Mouse (Mus musculus): ENCODE measurements around the gene Lrtm2. TPM values are rescaled to one million over a fixed set of nuclear protein-coding genes. Genes with fewer than 3 reads are reported as not detected.

Lrtm2 gene
- polyA plus RNA-seq, 1 experiment from 2014 or later: 6.5 TPM

- peak overlapping the region; percentile 63 for H3K9ac ChIP-seq (replicated peaks; ENCODE audit: low read length)
- H3K36me3 ChIP-seq (ENCODE audit: control insufficient read depth, insufficient read depth, low read length): no peaks in the 10 kb centered on the region
- peak overlapping the region; percentile 61 for H3K27ac ChIP-seq (replicated peaks; ENCODE audit: low read depth, low read length)
- H3K4me1 ChIP-seq (ENCODE audit: control insufficient read depth, insufficient read depth, low read length): peaks cover 23% of the 10 kb centered on the region
- H3K4me2 ChIP-seq (ENCODE audit: low read length): peak overlapping the region; percentile 76
- WGBS: 1% methylated on average over 8 of the region's 8 CpGs
- H3K9me3 ChIP-seq (ENCODE audit: control insufficient read depth, low read length): no peaks in the 10 kb centered on the region
- peak overlapping the region; percentile 52 for H3K4me3 ChIP-seq (replicated peaks; ENCODE audit: low read depth, low read length)
- no peaks in the 10 kb centered on the region for H3K27me3 ChIP-seq (ENCODE audit: control insufficient read depth, insufficient read depth, low read length)
- DNase-seq: peak; percentile 88
- peak; percentile 65 for ATAC-seq (ENCODE audit: low FRiP score, low TSS enrichment)
These were observed 1.3 kb downstream of the Lrtm2 start for GRCm38 (mm10) chr6:119329215-119329714.

- Histone ChIP-seq H3K9ac (replicated peaks; ENCODE audit: low read length) (peak overlapping the region; percentile 63), H3K36me3 (ENCODE audit: control insufficient read depth, insufficient read depth, low read length) (no peaks in the 10 kb centered on the region), H3K27ac (replicated peaks; ENCODE audit: low read depth, low read length) (peak overlapping the region; percentile 61), H3K4me1 (ENCODE audit: control insufficient read depth, insufficient read depth, low read length) (peaks cover 23% of the 10 kb centered on the region), H3K4me3 (replicated peaks; ENCODE audit: low read depth, low read length) (peak overlapping the region; percentile 52), H3K9me3 (ENCODE audit: control insufficient read depth, low read length) (no peaks in the 10 kb centered on the region), H3K27me3 (ENCODE audit: control insufficient read depth, insufficient read depth, low read length) (no peaks in the 10 kb centered on the region), H3K4me2 (ENCODE audit: low read length) (peak overlapping the region; percentile 76)
- ATAC-seq (ENCODE audit: low FRiP score, low TSS enrichment) (peak; percentile 6; the same call in 1 of the 2 replicates), DNase-seq (peak; percentile 50)
- WGBS: 10% methylated on average over 11 of the region's 11 CpGs
These were observed 1.9 kb downstream of the Lrtm2 start for GRCm38 (mm10) chr6:119328521-119329115.

GRCm38 (mm10) chr6:119326541-119326940, 4.0 kb downstream of the Lrtm2 start:
- Histone ChIP-seq H3K27me3 (ENCODE audit: control insufficient read depth, insufficient read depth, low read length) (no peaks in the 10 kb centered on the region), H3K36me3 (ENCODE audit: control insufficient read depth, insufficient read depth, low read length) (no peaks in the 10 kb centered on the region), H3K9me3 (ENCODE audit: control insufficient read depth, low read length) (no peaks in the 10 kb centered on the region), H3K9ac (replicated peaks; ENCODE audit: low read length) (no peak overlapping the region), H3K27ac (replicated peaks; ENCODE audit: low read depth, low read length) (no peak overlapping the region), H3K4me1 (ENCODE audit: control insufficient read depth, insufficient read depth, low read length) (peaks cover 23% of the 10 kb centered on the region), H3K4me2 (ENCODE audit: low read length) (no peak overlapping the region), H3K4me3 (replicated peaks; ENCODE audit: low read depth, low read length) (no peak overlapping the region)
- DNase-seq (no peak), ATAC-seq (ENCODE audit: low FRiP score, low TSS enrichment) (no peak)
- 45% methylated on average over 7 of the region's 7 CpGs for WGBS

GRCm38 (mm10) chr6:119325978-119326377, 4.6 kb downstream of the Lrtm2 start:
- no peak overlapping the region for H3K4me3 ChIP-seq (replicated peaks; ENCODE audit: low read depth, low read length)
- H3K36me3 ChIP-seq (ENCODE audit: control insufficient read depth, insufficient read depth, low read length): no peaks in the 10 kb centered on the region
- H3K27ac ChIP-seq (replicated peaks; ENCODE audit: low read depth, low read length): no peak overlapping the region
- no peaks in the 10 kb centered on the region for H3K9me3 ChIP-seq (ENCODE audit: control insufficient read depth, low read length)
- WGBS: 87% methylated on average over 6 of the region's 6 CpGs
- H3K27me3 ChIP-seq (ENCODE audit: control insufficient read depth, insufficient read depth, low read length): no peaks in the 10 kb centered on the region
- no peak overlapping the region for H3K9ac ChIP-seq (replicated peaks; ENCODE audit: low read length)
- ATAC-seq (ENCODE audit: low FRiP score, low TSS enrichment): no peak
- H3K4me1 ChIP-seq (ENCODE audit: control insufficient read depth, insufficient read depth, low read length): peaks cover 22% of the 10 kb centered on the region
- H3K4me2 ChIP-seq (ENCODE audit: low read length): no peak overlapping the region
- DNase-seq: no peak

- H3K9me3 ChIP-seq (ENCODE audit: control insufficient read depth, low read length): no peaks in the 10 kb centered on the region
- H3K27me3 ChIP-seq (ENCODE audit: control insufficient read depth, insufficient read depth, low read length): no peaks in the 10 kb centered on the region
- H3K4me2 ChIP-seq (ENCODE audit: low read length): no peak overlapping the region
- H3K4me1 ChIP-seq (ENCODE audit: control insufficient read depth, insufficient read depth, low read length): peaks cover 19% of the 10 kb centered on the region; the same call in 1 of the 2 replicates
- DNase-seq (no peak), ATAC-seq (ENCODE audit: low FRiP score, low TSS enrichment) (no peak)
- H3K4me3 ChIP-seq (replicated peaks; ENCODE audit: low read depth, low read length): no peak overlapping the region
- H3K9ac ChIP-seq (replicated peaks; ENCODE audit: low read length): no peak overlapping the region
- H3K27ac ChIP-seq (replicated peaks; ENCODE audit: low read depth, low read length): no peak overlapping the region
- 48% methylated on average over 10 of the region's 10 CpGs for WGBS
- no peaks in the 10 kb centered on the region for H3K36me3 ChIP-seq (ENCODE audit: control insufficient read depth, insufficient read depth, low read length)
These were observed 5.8 kb downstream of the Lrtm2 start for GRCm38 (mm10) chr6:119324776-119325175.

- H3K9ac ChIP-seq (replicated peaks; ENCODE audit: low read length): no peak overlapping the region
- no peak overlapping the region for H3K4me3 ChIP-seq (replicated peaks; ENCODE audit: low read depth, low read length)
- DNase-seq: no peak
- WGBS: 79% methylated on average over 7 of the region's 7 CpGs
- no peak overlapping the region for H3K27ac ChIP-seq (replicated peaks; ENCODE audit: low read depth, low read length)
- H3K27me3 ChIP-seq (ENCODE audit: control insufficient read depth, insufficient read depth, low read length): no peaks in the 10 kb centered on the region
- 0 out of 2 replicates have a peak, but pooled peaks cover 3% of the 10 kb centered on the region for H3K36me3 ChIP-seq (ENCODE audit: control insufficient read depth, insufficient read depth, low read length)
- H3K4me2 ChIP-seq (ENCODE audit: low read length): no peak overlapping the region
- H3K9me3 ChIP-seq (ENCODE audit: control insufficient read depth, low read length): no peaks in the 10 kb centered on the region
- no peak for ATAC-seq (ENCODE audit: low FRiP score, low TSS enrichment)
- H3K4me1 ChIP-seq (ENCODE audit: control insufficient read depth, insufficient read depth, low read length): 0 out of 2 replicates have a peak, but pooled peaks cover 3% of the 10 kb centered on the region
These were observed 8.8 kb downstream of the Lrtm2 start for GRCm38 (mm10) chr6:119321752-119322151.

- 0 out of 2 replicates have a peak, but pooled peaks cover 3% of the 10 kb centered on the region for H3K36me3 ChIP-seq (ENCODE audit: control insufficient read depth, insufficient read depth, low read length)
- H3K4me2 ChIP-seq (ENCODE audit: low read length): no peak overlapping the region
- H3K4me3 ChIP-seq (replicated peaks; ENCODE audit: low read depth, low read length): no peak overlapping the region
- DNase-seq (no peak), ATAC-seq (ENCODE audit: low FRiP score, low TSS enrichment) (no peak)
- 50% methylated on average over 16 of the region's 16 CpGs for WGBS
- H3K9ac ChIP-seq (replicated peaks; ENCODE audit: low read length): no peak overlapping the region
- no peaks in the 10 kb centered on the region for H3K9me3 ChIP-seq (ENCODE audit: control insufficient read depth, low read length)
- H3K4me1 ChIP-seq (ENCODE audit: control insufficient read depth, insufficient read depth, low read length): no peaks in the 10 kb centered on the region
- H3K27me3 ChIP-seq (ENCODE audit: control insufficient read depth, insufficient read depth, low read length): no peaks in the 10 kb centered on the region
- no peak overlapping the region for H3K27ac ChIP-seq (replicated peaks; ENCODE audit: low read depth, low read length)
These were observed 10.1 kb downstream of the Lrtm2 start for GRCm38 (mm10) chr6:119320481-119320880.

- Histone ChIP-seq H3K27me3 (ENCODE audit: control insufficient read depth, insufficient read depth, low read length) (no peaks in the 10 kb centered on the region), H3K27ac (replicated peaks; ENCODE audit: low read depth, low read length) (no peak overlapping the region), H3K4me3 (replicated peaks; ENCODE audit: low read depth, low read length) (no peak overlapping the region), H3K9ac (replicated peaks; ENCODE audit: low read length) (no peak overlapping the region), H3K9me3 (ENCODE audit: control insufficient read depth, low read length) (no peaks in the 10 kb centered on the region), H3K36me3 (ENCODE audit: control insufficient read depth, insufficient read depth, low read length) (0 out of 2 replicates have a peak, but pooled peaks cover 3% of the 10 kb centered on the region), H3K4me2 (ENCODE audit: low read length) (no peak overlapping the region), H3K4me1 (ENCODE audit: control insufficient read depth, insufficient read depth, low read length) (peaks cover 6% of the 10 kb centered on the region)
- 89% methylated on average over 2 of the region's 2 CpGs for WGBS
- ATAC-seq (ENCODE audit: low FRiP score, low TSS enrichment) (no peak), DNase-seq (peak; percentile 27)
These were observed 11.2 kb downstream of the Lrtm2 start for GRCm38 (mm10) chr6:119319358-119319757.

- no peak overlapping the region for H3K4me3 ChIP-seq (replicated peaks; ENCODE audit: low read depth, low read length)
- 51% methylated on average over 9 of the region's 9 CpGs for WGBS
- no peaks in the 10 kb centered on the region for H3K9me3 ChIP-seq (ENCODE audit: control insufficient read depth, low read length)
- no peak for ATAC-seq (ENCODE audit: low FRiP score, low TSS enrichment)
- H3K4me2 ChIP-seq (ENCODE audit: low read length): no peak overlapping the region
- H3K27ac ChIP-seq (replicated peaks; ENCODE audit: low read depth, low read length): no peak overlapping the region
- DNase-seq: peak; percentile 44
- H3K36me3 ChIP-seq (ENCODE audit: control insufficient read depth, insufficient read depth, low read length): 0 out of 2 replicates have a peak, but pooled peaks cover 3% of the 10 kb centered on the region
- H3K27me3 ChIP-seq (ENCODE audit: control insufficient read depth, insufficient read depth, low read length): no peaks in the 10 kb centered on the region
- H3K4me1 ChIP-seq (ENCODE audit: control insufficient read depth, insufficient read depth, low read length): peaks cover 12% of the 10 kb centered on the region
- no peak overlapping the region for H3K9ac ChIP-seq (replicated peaks; ENCODE audit: low read length)
These were observed 11.8 kb downstream of the Lrtm2 start for GRCm38 (mm10) chr6:119318732-119319131.

Measured in midbrain, embryonic 14.5 days (tissue).